Mouse (Mus musculus): ENCODE data around the gene Fuk.

DNA sequence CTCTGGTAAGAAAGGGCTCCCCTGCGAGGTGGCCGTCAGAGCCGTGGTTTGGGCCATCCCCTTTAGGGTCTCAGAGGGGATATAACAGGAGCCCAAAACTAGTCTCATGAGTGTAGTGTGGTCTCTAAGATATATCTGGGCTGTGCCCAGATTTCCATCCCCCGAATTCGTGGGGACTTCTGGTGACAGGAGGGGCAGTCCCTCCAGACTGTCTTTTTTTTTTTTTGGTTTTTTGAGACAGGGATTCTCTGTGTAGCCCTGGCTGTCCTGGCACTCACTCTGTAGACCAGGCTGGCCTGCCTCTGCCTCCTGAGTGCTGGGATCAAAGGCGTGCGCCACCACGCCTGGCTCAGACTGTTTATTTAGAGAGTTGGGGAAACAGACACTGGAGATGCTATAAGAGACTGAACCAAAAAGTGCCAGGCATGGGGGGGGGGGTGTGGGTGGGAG lies 23.4 kb upstream of the Fuk start:
- TF ChIP-seq CTCF (IDR thresholded peaks at IDR 0.05; ENCODE audit: low read depth) (no peak), EP300 (IDR thresholded peaks at IDR 0.05; ENCODE audit: low read depth) (no peak)

Data from liver, postnatal 0 days (tissue).